Mouse (Mus musculus) retina, postnatal 7 days (tissue): ENCODE results near the gene Itgb4.
A peak's percentile ranks its signal among the peaks of the same experiment; 100 is the strongest.
"Not testable (repeated sequence)": the region's sequence is repeated elsewhere in the genome, so short reads cannot be mapped to it uniquely, and the experiment has no call there.

Source experiments
- DNase-seq: peaks from one replicate; pipeline ENCODE4 v3.0.0-alpha.2; 2012; ENCODE audit warnings: low read depth, low spot score

Itgb4 gene

DNA sequence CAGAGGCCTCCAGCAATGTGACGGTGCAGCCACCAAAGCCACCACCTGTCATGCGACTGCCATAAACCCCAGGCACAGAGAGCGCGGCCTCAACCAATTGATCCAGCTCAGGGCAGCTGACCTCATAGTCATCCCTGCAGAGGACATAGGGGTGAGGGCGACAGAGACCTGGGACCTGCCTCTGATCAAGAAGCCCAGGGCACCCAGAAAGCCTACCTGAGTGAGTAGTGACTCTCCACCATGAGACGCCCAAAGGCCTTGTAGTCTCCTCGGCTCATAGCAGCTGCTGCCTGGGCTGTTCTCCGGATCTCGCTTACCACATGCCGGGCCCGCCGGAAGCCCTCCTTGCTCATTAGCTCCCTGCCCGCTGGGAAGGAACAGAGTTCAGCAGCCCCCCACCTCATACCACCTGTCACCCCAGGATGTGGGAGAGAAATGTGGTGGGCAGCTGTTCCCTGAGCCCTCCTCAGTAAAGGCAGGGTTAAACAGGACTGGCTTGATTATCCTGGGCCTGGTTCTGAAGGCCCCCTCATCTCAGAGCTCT is 34.4 kb downstream of the Itgb4 start:
- no peak for DNase-seq

DNA sequence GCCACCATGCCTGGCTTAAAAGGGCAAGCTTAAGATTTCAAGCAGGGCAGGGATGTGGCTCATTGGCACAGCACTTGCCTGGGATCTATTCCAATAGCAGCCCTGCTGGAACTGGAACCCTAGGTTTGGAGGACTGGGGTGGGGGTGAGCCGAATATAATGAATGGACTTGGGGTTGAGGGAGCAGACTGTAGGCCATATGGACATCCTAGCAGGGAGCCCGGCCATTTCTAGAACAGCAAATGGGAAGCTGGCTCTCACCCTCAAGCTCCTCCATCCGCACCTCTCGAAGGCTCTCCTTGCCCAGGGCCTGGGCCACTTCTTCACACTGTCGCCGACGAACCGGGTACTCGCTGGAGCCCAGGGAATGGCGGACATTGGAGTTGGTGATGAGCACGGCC is 35.2 kb downstream of the Itgb4 start:
- no peak for DNase-seq

DNA sequence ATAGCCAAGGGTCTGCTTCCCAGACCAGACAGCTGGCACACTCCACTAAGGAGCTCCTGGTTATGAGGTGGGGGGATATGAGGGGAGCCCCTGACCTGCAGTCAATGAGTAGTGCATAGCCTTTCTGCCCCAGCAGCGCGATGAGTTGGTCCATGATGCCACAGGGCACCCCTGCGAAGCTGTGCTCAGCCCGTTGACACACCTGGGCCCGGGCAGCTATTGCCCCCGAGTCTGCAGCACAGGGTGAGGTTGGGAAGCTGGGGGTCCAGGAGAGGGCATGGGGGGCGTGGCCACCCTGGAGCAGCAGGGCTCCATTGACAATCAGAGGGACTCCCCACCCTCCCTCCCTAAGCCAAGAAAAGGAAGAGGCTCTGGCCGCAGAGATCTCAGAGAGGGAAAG is 35.6 kb downstream of the Itgb4 start:
- no peak for DNase-seq

DNA sequence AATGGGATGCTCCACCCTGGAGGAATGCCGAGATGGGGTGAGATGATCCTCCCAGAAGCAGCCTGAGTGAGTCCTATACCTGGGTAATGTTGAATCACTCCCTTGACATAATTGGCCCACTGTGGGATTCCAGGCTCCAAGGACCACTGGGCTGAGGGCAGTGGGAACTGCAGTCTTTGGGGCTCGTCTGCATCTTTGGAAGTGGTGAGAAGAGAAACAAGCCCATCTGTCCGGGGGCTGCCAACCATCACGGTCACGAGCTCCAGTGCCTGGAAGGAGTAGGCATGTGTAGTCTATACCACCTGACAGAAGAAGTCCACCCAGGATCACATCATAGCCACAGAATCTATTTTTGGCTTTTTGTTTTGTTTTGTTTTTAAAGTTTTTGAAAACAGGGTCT is 36.4 kb downstream of the Itgb4 start:
- DNase-seq, result no peak

DNA sequence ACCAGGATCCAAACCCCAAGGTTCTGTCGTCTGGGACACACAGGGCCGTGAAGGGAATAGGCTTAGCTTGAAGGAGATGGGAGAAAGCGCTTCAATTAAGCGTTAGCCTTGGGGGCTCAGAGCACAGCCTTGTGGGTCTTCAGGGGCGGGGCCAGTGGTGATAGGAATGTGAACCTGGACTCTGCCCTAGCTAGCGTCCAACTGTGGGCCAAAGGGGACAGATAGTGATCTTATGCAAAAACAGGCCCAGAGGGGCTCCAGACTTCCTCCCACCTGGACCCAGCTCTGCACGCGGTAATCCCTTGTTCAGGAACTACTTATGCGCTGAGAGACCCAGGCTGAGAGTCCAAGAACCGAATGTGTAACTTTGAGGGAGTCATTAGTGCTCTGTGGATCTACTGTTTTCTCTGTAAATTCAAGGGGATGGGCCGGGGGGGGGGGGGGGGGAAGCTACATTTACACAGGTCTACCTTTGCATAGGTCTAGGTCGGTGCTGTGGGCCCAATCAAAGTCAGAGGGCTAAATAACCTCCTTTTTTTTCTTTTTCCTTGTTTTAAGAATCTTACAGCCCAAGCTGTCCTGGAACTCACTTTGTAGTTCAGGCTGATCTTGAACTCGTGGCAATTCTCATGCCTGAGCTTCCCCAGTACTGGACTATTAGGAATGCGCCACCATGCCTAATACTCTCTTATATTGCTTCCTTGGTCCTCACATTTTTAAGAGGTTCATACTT is 37.2 kb downstream of the Itgb4 start:
- no peak for DNase-seq

DNA sequence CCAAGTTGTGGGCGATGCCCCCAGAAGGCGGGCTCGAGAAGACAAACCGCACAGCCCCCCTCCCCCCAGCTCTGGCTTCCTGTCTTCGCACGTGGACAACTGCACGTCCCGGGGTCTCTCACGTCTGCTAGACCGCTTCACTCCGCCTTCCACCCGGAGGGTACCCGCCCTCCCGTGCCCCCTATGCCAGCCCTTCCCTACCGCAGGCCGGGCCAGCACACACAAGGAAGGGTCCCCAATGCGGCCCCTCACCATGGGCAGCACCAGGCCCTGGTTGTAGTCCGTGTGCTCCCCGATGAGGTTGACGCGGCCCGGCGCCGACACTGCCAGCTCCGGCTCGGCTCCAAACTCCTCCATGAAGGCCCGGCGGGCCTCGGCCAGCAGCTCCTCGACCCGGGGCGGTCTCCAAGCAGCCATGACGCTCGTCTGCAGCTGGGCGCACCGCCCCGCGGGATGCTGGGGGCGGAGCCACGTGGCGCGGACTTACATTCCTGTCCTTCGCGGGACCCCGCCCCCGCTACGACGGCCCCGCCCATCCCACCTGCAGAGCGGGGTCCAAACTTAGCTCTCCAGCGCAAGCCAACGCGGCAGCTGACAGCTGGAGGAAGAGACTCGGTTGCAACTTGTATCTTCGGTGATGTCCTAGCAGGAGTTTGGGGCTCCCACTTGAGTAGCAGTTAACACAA is 37.9 kb downstream of the Itgb4 start, which contains the start of gene Galk1:
Gene Galk1 (minus strand): TSS at position 458 of the 686 bp plus-strand sequence.
- peak; percentile 75 for DNase-seq

DNA sequence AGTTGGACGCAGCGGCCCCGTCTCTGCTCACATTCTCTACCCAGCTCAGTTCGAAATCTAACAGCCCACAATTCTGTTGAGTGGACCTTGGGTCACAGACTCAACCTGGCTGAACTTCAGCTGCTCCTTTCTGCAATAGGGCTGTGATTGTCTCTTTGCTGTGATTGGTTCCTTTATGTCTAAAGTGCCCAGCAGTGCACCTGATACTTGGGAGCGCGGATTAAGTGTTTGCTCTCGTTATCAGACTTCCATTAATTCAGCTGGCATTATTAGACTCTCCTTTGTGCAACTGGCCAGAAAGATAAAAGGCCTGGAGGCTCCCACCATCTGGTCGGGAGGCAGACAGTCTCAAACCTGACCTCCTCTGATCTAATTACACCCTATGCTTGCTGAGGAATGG is 40.3 kb downstream of the Itgb4 start:
- DNase-seq, result no peak

DNA sequence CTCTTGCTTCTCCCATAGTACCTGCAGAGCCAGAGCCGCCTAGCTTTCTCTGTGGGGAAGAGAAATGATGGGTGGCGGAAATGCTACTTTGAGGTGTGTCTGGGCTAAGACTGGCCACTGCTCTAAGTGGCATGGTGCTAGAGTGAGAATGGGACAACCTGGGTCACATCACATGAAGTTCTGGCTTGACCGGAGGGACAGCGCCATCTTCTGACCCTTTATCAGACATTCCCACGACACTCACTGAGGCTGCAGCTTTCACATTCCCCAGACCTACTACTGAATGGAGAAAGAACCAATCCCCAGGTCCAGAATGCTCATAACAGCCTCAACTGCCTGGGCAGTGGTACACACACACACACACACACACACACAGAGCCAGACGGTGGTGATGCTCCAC is 43.6 kb downstream of the Itgb4 start:
- no peak for DNase-seq

DNA sequence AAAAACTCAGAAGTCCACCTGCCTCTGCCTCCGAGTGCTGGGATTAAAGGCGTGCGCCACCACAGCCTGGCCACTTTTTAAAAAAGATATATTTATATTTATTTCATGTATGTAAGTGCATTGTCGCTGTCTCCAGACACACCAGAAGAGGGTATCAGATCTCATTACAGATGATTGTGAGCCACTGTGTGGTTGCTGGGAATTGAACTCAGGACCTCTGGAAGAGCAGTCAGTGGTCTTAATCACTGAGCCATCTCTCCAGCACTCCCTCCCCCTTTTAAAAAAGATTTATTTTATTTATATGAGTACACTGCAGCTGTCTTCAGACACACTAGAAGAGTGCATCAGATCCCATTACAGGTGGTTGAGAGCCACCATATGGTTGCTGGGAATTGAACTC is 44.4 kb downstream of the Itgb4 start:
- not testable (repeated sequence) for DNase-seq

DNA sequence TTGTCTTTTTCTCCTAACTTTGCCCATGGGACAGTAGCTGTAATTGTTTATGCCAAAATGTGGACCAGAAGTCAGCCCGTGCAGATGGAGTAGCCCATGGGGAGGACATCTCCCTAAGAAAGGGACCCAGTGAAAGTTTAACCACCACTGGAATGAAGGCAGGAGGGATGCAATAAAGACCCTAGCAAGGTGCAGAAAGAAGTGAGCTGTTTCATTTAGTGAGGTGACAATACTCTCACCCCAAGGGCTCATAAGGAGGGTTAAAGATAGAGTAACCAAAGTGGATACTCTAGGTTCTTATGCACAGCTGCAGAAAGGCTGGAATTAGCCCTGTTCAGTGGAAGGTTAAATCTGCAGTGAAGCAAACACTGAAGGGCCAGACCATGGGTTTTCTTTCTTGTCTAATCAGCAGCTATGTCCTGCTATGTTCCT is 44.9 kb downstream of the Itgb4 start:
- DNase-seq, result no peak

DNA sequence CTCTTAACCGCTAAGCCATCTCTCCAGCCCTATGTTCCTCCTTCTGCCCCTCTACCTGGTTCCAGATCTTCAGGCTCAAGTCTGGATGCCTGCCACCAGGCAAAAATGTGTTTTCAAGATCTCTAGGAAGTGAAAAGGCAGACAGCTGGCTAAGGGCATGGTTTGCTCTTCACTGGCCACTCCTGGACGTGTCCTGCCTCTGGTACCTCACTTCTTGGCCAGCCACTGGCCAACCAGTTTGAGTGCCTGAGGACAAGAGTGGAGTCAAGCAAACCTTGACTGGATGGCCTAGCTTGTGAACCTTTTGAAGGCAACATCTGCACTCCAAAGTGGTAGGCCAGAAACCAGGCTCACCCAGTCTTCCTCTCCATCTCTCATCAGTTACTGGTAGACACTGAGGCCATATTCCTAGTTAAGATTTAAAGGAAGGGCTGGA is 45.5 kb downstream of the Itgb4 start:
- DNase-seq, result no peak

DNA sequence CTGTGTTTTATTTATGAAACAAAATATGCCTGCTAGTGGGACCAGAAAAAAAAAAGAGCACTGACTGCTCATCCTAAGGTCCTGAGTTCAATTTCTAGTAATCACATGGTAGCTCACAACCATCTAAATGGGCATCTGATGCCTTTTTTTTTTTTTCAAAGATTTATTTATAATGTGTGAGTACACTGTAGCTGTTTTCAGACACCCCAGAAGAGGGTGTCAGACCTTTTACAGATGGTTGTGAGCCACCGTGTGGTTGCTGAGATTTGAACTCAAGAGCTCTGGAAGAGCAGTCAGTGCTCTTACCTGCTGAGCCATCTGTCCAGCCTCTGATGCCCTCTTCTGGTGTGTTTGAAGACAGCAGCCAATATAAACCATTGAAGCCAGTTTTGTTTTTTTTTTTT is 46.0 kb downstream of the Itgb4 start:
- no peak for DNase-seq

DNA sequence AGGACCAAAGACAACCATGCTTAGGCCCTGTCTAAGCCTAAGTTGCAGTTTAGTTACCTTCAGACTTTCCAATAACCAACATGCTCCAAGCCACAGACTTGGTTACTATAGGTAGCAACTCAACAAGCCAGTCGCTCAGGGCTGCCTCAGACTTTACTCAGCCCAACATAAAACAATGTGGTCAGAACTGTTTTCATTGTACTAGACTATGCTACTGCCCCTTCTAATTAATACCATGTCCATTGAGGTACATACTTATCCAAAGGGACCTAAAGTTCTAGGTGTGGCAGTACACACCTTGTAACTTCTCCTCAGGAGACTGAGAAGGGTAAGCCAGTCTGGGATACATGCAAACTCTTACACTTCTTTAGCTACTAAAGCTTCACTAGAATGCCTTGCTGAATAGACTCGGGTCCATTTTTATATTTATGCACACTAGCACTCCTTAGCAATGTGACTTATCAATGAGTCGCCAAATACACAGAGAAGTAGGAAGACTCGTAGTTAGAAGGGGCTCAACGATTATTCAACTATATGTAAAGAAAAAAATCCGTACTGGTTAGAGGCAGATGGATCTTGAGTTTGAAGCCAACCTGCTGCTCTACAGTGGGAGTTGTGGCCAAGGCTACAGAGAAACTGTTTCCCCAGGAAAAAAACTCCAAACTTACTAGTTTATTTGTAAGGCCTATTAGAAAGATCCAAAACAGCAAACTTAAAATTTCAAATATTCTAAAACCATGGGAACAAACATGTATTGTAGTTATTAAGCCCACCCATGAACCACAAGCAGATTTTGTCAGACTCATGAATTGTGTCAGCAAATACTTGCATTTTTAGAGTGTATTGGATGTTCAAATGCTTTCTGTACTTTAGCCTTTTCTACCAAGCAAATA is 47.1 kb downstream of the Itgb4 start:
- DNase-seq, result no peak

DNA sequence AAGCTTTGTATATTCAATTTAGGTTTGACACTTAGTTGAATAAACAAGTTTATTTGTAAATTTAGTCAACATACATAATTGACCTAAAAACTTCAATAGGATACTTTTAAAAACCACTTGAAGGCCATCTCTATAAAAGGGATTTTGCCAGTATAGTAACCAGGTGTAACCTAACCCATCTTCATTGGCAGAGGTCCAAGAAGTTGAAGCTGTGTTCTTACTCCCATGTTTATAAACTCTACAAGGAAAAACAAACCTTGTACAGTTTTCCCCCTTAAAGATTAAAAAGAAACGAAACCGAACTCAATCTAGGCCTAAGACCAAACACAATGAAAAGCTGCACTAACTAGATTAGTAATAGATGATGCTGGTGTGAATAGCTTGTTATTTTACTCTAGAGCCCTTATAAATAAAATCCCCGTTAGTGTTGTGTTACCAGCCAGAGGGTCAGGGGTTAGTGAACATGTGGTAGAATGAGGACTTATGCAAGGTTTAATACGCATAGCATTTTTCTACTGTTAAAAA is 47.8 kb downstream of the Itgb4 start:
- no peak for DNase-seq

DNA sequence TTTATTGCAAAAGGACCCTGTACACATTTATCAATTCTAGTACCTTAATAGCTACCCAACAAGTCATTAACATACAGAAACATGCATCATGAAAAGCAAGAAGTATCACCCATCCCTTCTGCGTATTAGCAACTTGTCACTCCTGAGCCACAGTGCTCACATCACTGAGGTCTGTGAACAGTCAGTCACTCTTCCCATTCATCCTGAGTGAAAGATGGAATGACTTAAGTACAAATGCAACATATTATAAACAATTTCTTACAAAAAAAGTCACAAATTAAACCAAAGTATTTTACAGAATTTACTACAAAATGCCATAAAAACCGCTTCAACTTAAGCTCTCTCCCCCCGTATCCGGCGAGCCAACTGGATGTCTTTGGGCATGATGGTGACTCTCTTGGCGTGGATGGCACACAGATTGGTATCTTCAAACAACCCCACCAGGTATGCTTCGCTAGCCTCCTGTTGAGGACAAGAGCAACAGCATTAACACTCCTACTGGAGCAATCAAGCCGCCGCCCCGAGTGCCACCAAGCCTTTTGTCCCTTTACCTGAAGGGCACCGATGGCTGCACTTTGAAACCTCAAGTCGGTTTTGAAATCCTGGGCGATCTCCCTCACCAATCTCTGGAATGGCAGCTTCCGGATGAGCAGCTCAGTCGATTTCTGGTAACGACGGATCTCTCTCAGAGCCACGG is 48.7 kb downstream of the Itgb4 start:
- not testable (repeated sequence) for DNase-seq

DNA sequence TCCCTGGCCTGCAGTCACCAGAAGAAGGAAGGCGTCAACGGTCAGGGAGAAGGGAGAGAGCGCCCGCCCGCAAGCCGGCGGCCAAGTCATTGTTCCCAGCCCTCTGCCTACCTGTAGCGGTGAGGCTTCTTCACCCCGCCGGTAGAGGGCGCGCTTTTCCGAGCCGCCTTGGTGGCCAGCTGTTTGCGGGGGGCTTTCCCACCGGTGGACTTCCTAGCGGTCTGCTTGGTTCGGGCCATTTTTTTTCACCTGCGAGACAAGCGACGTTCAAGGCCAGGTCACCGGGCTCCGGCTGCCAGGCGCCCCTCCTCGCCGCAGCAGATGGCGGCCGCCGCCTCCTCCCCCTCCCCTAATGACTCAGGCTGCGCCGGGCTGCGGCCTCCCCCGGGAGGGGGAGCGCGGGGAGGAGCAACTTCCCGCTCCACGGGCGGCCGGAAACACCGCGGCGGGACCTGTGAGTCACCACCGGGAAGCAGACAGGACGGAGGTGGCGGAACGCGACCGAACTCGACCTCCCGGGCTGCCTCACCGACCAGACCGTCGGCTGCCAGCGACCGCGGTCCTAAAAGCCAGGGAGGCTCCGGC is 49.4 kb downstream of the Itgb4 start:
- peak; percentile 62 for DNase-seq

DNA sequence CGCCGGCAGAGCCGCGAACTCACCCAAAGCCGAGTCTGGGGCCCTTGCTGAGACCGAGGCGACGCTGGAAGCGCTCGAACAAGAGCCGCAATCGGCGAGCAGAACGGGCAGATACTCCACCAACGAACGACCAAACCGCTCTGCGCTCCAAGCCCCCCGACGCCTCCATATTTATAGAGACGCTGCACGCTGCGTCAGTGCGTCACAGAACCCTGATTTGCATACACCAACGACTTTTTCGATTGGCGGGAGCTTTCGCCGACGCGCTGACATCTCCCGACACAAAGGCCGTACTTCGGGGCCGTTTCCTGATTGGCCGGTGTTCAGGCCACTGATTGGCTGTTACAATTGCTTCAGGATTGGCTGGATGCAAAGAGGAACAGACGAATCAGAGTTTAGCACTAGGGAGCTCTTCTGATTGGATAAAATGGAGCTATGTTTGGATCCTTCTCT is 49.9 kb downstream of the Itgb4 start:
- DNase-seq, result peak; percentile 98

DNA sequence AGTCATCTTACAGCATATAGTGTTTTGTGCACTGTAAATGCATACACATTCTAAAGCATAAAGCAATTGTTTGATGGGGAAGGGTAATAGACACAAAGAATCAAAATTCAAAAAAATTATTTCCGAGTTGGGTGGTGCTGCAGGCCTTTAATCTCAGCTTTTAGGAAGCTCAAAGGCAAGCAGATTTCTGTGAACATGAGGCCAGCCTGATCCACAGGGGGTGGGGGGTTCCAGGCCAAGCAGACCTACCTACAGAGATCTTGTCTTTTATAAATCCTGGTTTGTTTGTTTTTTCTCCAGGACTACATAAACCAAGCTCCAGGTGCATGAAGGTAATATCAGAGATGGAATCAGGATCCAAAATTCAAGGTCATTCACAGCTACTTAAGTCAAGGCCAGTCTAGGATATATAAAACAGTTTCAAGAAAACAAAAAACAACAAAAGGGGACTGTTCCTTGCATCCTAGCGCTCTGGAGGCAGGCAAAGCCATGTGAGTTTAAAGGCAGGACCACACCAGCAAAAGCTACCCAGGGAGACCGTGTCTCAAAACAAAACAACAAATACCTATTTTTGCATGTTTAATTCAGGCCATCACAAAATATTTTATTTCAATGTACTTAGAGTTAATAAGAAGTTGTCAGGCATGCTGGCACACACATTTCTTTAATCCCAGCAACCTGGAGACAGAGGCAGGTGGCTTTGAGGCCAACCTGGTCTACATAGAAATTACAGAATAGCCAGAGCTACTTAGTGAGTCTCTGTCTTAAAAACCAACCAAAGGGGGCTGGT is 50.7 kb downstream of the Itgb4 start:
- DNase-seq, result no peak

DNA sequence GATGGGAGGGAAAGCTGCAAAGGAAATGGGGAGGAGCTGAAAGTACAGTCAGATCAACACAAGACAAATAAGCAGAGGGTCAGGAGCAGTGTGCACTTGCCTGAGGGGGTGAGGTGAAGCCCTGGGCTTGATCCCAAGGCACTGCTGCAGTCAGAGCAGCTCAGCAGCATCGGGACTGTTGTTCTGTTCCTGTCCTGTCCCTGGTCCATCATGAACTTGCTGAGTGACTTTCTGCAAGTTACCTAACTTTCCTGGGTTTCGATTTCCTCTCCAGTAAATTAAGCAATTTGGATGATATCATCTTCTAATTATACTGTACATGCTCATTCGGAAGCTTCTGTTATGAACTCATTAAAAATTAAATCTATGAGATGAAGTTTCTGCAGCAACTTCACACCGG is 53.2 kb downstream of the Itgb4 start, which contains the start of gene H3f3b:
Gene H3f3b (minus strand): TSS at position 207 of the 400 bp plus-strand sequence.
- DNase-seq, result no peak
